Mouse (Mus musculus) embryonic fibroblast, embryonic 13.5 days (primary cell): ENCODE results near the gene Sh2d1b2. TPM values are rescaled to one million over a fixed set of nuclear protein-coding genes. Genes with fewer than 3 reads are reported as not detected.

Experiments
- H3K27ac ChIP-seq: 2 replicates; pipeline ENCODE4 v1.5.1; 2012; ENCODE audit warnings: low read length, control low read depth, inconsistent platforms; ENCODE audit not compliant: insufficient read depth
- H3K4me1 ChIP-seq: 2 replicates; pipeline ENCODE4 v1.6.1; 2011; ENCODE audit warnings: low read length; ENCODE audit not compliant: control insufficient read depth, insufficient read depth
- H3K4me3 ChIP-seq: 2 replicates; pipeline ENCODE4 v1.5.1; 2011; ENCODE audit warnings: mild to moderate bottlenecking, control low read depth, low read length; ENCODE audit not compliant: insufficient read depth
- CTCF ChIP-seq: IDR thresholded peaks from 2 replicates; pipeline ENCODE4 v1.5.1; 2011; ENCODE audit warnings: mild to moderate bottlenecking, control low read depth, low read length, moderate library complexity, borderline replicate concordance; ENCODE audit not compliant: insufficient read depth
- POLR2A ChIP-seq: IDR thresholded peaks from 2 replicates; pipeline ENCODE4 v1.6.1; 2011; ENCODE audit warnings: low read depth, mild to moderate bottlenecking, control low read depth, low read length, moderate library complexity
- polyA plus RNA-seq: library from polyadenylated mRNA; stranded (reverse); fragments of >200 nt; gene quantifications from 2 replicates; pipeline ENCODE4 v1.2.4, GENCODE M21; 2011; ENCODE audit warnings: low read depth; ENCODE audit not compliant: missing spikeins, insufficient read length

Gene Sh2d1b2
- polyA plus RNA-seq, 1 experiment, result not detected

DNA sequence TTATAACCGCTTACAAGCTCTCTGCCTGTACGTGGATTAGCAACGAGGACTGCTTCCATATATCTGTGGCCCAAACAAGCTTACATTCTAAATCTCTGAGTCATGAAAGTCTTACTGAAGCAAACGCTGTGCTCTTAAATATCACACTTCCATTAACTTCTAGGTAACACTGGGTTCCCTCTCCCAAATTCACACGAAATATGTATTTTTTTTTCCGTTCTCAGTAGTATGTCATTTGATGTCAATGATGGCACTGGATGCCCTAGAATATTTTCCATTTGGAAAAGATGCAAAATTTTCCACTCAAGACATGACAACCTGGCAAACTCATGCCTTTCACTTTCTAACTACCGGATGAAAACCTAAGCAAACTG is 18.2 kb upstream of the Sh2d1b2 start:
- Histone ChIP-seq H3K4me1 (no peaks in the 10 kb centered on the region; the same call in 1 of the 2 replicates), H3K4me3 (peak overlapping the region; percentile 100), H3K27ac (peak overlapping the region; percentile 62)
- no peak for TF ChIP-seq CTCF
- TF ChIP-seq POLR2A, result no peak

DNA sequence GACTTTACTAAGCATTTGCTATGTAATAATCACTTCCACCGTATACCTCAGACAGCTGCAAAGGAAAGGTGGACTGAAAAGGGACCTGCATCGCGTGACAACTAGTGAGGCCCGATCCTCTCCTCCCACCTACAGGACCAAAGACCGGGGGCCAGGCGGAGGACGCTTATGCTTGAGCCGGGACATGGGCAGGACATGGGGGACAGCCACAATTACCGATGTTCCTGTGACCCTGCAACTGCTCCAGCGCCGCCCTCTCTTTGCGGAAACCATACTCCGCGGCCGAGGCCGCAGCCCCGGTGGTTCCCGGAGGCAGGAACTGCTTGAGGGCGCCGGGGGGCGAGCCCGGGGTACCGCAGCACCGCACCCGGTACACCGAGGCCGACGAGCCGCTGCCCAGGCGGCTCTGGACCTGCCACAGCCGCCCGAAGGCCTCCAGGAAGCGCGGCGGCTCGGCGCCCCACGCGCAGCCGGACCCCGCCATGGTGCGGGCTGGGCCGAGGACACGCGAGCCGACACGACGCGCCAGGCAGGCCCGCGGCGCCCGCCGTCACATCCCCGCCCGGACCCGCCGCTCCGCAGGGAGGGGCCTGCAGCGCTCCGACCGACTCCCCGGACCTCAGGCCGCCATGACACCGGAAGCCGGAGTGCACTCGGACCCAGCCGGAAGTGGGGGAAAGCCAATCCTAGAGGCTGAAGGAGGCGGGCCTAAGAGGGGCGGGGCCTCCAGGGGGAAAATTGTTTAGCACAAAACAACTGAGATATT is 17.6 kb upstream of the Sh2d1b2 start, which contains the start of gene Uhmk1:
Gene Uhmk1 (minus strand): TSS at position 641 of the 766 bp plus-strand sequence.
- Histone ChIP-seq H3K4me3 (peak within 1 kb of the TSS; percentile 100), H3K4me1 (no peaks in the 10 kb centered on the region; the same call in 1 of the 2 replicates), H3K27ac (peak within 1 kb of the TSS; percentile 62)
- no peak for TF ChIP-seq CTCF
- TF ChIP-seq POLR2A, result peak; percentile 70

- H3K4me3 ChIP-seq, result no peak overlapping the region; the same call in 1 of the 2 replicates
- TF ChIP-seq POLR2A, result no peak
- TF ChIP-seq CTCF, result no peak
These were observed 17.0 kb upstream of the Sh2d1b2 start for GRCm38 (mm10) chr1:170215590-170215989.

DNA sequence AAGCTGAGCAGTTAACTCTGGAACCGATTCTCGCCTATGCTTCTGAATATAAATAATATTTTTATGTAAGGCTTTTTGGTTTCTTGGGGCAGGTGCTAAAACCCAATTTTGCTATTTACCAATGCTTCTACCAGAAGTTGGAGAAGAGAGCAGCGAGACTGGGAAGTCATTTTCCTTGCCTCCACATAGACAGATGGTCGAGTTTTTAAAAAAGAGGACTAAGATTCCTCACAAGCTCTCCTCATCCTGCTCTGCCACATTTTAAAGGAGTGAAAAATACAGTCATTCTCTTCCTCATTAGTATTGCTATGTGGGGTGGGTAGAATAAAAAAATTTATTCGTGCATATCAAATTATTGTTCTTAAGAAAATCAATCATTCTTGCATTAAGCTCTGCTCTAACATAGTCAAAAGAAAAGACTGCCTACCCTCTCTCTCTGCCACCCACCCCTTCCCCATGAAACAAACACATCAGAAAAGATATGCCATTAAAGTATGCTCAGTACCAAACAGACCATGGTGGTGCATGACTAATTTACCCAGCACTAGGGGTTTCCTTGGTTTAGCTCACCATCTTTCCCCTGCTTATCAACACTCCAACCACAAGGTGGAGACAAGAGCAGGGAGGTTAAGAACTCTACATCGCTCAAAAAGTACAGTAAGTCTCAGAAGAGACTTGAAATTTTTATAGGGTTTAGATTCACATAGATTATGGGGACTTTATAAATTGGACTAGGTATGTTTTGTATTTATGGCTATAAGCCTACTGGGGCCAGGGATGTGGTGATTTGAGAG is 14.3 kb upstream of the Sh2d1b2 start:
- TF ChIP-seq CTCF, result no peak
- TF ChIP-seq POLR2A, result no peak
- no peaks in the 10 kb centered on the region; the same call in 1 of the 2 replicates for H3K4me1 ChIP-seq
- no peak overlapping the region for H3K4me3 ChIP-seq
- no peak overlapping the region for H3K27ac ChIP-seq

More at GRCm38 (mm10) chr1:170215590-170215989, 17.0 kb upstream of the Sh2d1b2 start:
- H3K4me1 ChIP-seq, result no peaks in the 10 kb centered on the region; the same call in 1 of the 2 replicates
- H3K27ac ChIP-seq, result no peak overlapping the region

DNA sequence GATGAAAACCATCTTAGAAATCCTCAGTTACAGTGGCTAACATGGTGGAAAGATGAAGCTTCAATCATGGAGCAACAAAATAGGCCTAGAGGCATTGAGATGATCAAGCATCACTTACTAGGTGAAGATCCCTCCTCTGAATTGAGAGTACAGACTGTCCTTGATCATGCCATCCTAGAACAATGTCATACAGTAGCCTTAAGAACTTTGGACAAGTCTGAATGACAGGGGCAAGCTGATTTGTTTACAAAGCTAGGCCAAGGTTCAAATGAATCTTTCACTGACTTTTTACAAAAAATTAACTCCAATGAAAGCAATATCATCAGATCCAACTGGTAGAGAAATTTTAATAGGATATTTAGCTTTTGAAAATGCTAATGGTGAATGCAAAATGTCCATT is 12.2 kb upstream of the Sh2d1b2 start:
- H3K4me3 ChIP-seq, result no peak overlapping the region
- no peaks in the 10 kb centered on the region for H3K4me1 ChIP-seq
- no peak overlapping the region for H3K27ac ChIP-seq
- TF ChIP-seq CTCF (no peak), POLR2A (no peak)

DNA sequence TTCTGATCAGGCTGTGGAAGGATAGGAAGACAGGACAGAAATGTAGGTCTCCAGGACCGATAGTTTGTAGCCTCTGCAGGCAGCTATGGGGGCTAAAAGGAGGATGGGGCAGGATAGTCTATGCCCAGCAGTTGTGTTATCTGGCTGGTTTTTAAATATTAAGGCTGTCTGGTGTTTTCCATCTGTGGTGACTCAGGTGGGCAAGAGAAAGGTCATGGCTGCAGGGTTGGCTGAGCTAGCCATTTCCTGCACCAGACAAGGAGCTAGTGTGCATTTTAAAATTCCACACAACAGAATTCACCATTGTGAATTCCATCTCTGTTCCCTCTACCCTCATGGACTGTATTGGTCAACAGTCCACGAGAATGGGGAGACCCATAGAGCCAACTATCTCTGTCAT is 9.3 kb upstream of the Sh2d1b2 start:
- H3K4me3 ChIP-seq, result no peak overlapping the region
- H3K27ac ChIP-seq, result no peak overlapping the region
- no peak for TF ChIP-seq CTCF
- TF ChIP-seq POLR2A, result no peak
- H3K4me1 ChIP-seq, result no peaks in the 10 kb centered on the region; the same call in 1 of the 2 replicates

DNA sequence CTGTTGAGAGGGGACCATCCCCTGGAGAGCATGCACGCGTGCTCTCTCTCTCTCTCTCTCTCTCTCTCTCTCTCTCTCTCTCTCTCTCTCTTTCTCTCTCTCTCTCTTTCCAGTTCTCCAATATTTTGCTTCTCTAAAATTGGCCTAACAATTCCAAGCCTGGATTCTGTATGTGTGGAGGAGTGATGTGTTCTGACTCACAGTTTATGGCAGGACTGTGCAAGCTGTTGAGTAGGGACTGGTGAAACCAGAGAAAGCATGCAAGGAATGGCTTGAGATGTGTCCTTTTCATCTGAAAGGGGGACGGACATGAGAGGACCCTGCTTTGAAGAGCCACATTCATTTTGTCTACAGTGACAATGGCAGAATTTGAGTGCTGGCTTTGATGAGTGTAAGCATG is 12.5 kb downstream of the Sh2d1b2 start:
- no peak for TF ChIP-seq POLR2A
- H3K4me3 ChIP-seq, result no peak overlapping the region
- H3K4me1 ChIP-seq, result no peaks in the 10 kb centered on the region
- H3K27ac ChIP-seq, result no peak overlapping the region

- peak overlapping the region; percentile 66 for H3K4me3 ChIP-seq
- no peak overlapping the region for H3K27ac ChIP-seq
- TF ChIP-seq CTCF (no peak), POLR2A (no peak)
- H3K4me1 ChIP-seq, result no peaks in the 10 kb centered on the region
These were observed 22.5 kb downstream of the Sh2d1b2 start for GRCm38 (mm10) chr1:170254893-170255559.

GRCm38 (mm10) chr1:170255560-170255910 is 23.0 kb downstream of the Sh2d1b2 start:
- Histone ChIP-seq H3K4me3 (peak overlapping the region; percentile 66), H3K4me1 (no peaks in the 10 kb centered on the region), H3K27ac (no peak overlapping the region)
- TF ChIP-seq CTCF, result no peak
- TF ChIP-seq POLR2A, result peak; percentile 81

DNA sequence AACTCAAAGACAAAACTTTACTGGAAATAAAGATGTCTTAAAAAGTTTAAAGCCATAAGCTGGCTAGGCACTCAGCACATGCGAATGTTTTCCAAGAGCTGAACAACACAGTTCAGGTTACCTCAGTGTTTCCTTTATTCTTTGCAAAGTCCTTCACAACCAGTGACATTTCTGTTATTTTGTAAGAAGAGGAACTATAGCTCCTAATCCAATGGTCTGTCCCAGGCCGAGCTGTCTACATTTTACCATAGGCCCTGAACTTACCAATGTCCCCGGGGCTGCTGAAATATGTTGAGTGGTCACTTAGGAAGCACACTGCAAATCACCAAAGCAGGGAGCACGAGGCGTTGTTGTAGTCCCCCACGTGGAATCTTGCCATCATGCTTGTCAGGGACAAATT is 37.7 kb downstream of the Sh2d1b2 start:
- no peak overlapping the region for H3K4me3 ChIP-seq
- TF ChIP-seq POLR2A (no peak), CTCF (no peak)
- H3K4me1 ChIP-seq, result no peaks in the 10 kb centered on the region
- no peak overlapping the region for H3K27ac ChIP-seq

GRCm38 (mm10) chr1:170270696-170271095 is 38.1 kb downstream of the Sh2d1b2 start:
- no peaks in the 10 kb centered on the region for H3K4me1 ChIP-seq
- TF ChIP-seq CTCF (no peak), POLR2A (no peak)
- no peak overlapping the region for H3K4me3 ChIP-seq
- no peak overlapping the region for H3K27ac ChIP-seq
